Mouse (Mus musculus): ENCODE measurements around the gene Klhdc8b. TPM values are rescaled to one million over a fixed set of nuclear protein-coding genes. Genes with fewer than 3 reads are reported as not detected.

The Klhdc8b gene
- polyA plus RNA-seq, 1 experiment from 2014 or later, result 82.8 TPM

DNA sequence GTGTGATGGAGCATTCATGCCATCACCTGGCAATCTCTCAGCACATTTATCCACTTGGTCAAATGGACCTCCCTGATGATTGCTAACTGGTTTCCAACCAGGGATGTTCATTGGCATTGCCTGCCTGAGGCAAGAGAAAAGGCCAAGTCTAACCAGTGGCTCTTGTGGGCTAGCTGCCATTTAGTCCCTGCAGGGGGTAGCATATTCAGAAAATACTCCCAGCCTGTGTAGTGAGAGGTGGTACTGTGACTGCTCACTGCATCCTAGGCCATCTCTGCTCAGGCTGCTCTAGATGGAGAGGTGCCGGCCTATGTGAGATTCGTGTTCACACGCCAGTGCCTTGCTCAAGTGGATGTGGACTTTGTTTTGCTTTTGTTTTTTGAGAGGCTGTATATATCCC is 63.1 kb downstream of the Klhdc8b start:
- Histone ChIP-seq H3K36me3 (replicated peaks) (peaks cover 5% of the 10 kb centered on the region; the same call in 1 of the 2 replicates), H3K27ac (no peak overlapping the region), H3K4me1 (no peaks in the 10 kb centered on the region), H3K27me3 (replicated peaks) (no peaks in the 10 kb centered on the region), H3K4me3 (no peak overlapping the region), H3K9ac (no peak overlapping the region), H3K4me2 (no peak overlapping the region), H3K9me3 (no peaks in the 10 kb centered on the region)
- WGBS, result 92% methylated on average over 3 of the region's 3 CpGs
- ATAC-seq (replicated peaks), result no peak

Other genes starting within 250 kb of the Klhdc8b start
- 69.3 and 75.5 TPM in 2 replicates for gene Dag1, start 197.6 kb downstream of the Klhdc8b start, polyA plus RNA-seq (2015; fragmentation: Nextera tagmentation; extraction: Ambion mirVana)
- gene Nicn1, start 171.2 kb downstream of the Klhdc8b start, polyA plus RNA-seq (2015; fragmentation: Nextera tagmentation; extraction: Ambion mirVana), result 129 and 149 TPM in 2 replicates
- 28.9 and 32.1 TPM in 2 replicates for gene Amt, start 164.7 kb downstream of the Klhdc8b start, polyA plus RNA-seq (2015; fragmentation: Nextera tagmentation; extraction: Ambion mirVana)
- 251 and 257 TPM in 2 replicates for gene Rhoa, start 155.5 kb downstream of the Klhdc8b start, polyA plus RNA-seq (2015; fragmentation: Nextera tagmentation; extraction: Ambion mirVana)
- 51.4 and 54.9 TPM in 2 replicates for gene Tcta, start 155.4 kb downstream of the Klhdc8b start, polyA plus RNA-seq (2015; fragmentation: Nextera tagmentation; extraction: Ambion mirVana)
- 413 and 429 TPM in 2 replicates for gene Gpx1, start 122.7 kb downstream of the Klhdc8b start, polyA plus RNA-seq (2015; fragmentation: Nextera tagmentation; extraction: Ambion mirVana)
- gene Usp4, start 113.7 kb downstream of the Klhdc8b start, polyA plus RNA-seq (2015; fragmentation: Nextera tagmentation; extraction: Ambion mirVana), result 149 and 151 TPM in 2 replicates
- 2.4 and 2.7 TPM in 2 replicates for gene 1700102P08Rik, start 68.8 kb downstream of the Klhdc8b start, polyA plus RNA-seq (2015; fragmentation: Nextera tagmentation; extraction: Ambion mirVana)
- 1.7 and 1.8 TPM in 2 replicates for gene Ccdc36, start 33.1 kb downstream of the Klhdc8b start, polyA plus RNA-seq (2015; fragmentation: Nextera tagmentation; extraction: Ambion mirVana)
- not detected in 2 replicates for gene BC048562, start 25.1 kb downstream of the Klhdc8b start, polyA plus RNA-seq (2015; fragmentation: Nextera tagmentation; extraction: Ambion mirVana)
- gene Ccdc71, start 1.1 kb downstream of the Klhdc8b start, polyA plus RNA-seq (2015; fragmentation: Nextera tagmentation; extraction: Ambion mirVana), result 70.2 and 71.4 TPM in 2 replicates
- 19.1 and 22.7 TPM in 2 replicates for gene Lamb2, start 18.2 kb upstream of the Klhdc8b start, polyA plus RNA-seq (2015; fragmentation: Nextera tagmentation; extraction: Ambion mirVana)
- 87.1 and 94.3 TPM in 2 replicates for gene Usp19, start 29.0 kb upstream of the Klhdc8b start, polyA plus RNA-seq (2015; fragmentation: Nextera tagmentation; extraction: Ambion mirVana)
- 64.0 and 64.6 TPM in 2 replicates for gene Qars, start 46.1 kb upstream of the Klhdc8b start, polyA plus RNA-seq (2015; fragmentation: Nextera tagmentation; extraction: Ambion mirVana)
- 132 and 133 TPM in 2 replicates for gene Qrich1, start 55.2 kb upstream of the Klhdc8b start, polyA plus RNA-seq (2015; fragmentation: Nextera tagmentation; extraction: Ambion mirVana)
- gene Impdh2, start 98.7 kb upstream of the Klhdc8b start, polyA plus RNA-seq (2015; fragmentation: Nextera tagmentation; extraction: Ambion mirVana), result 101 TPM in 2 replicates
- gene Ndufaf3, start 105.9 kb upstream of the Klhdc8b start, polyA plus RNA-seq (2015; fragmentation: Nextera tagmentation; extraction: Ambion mirVana), result 75.2 and 76.8 TPM in 2 replicates
- gene Dalrd3, start 108.3 kb upstream of the Klhdc8b start, polyA plus RNA-seq (2015; fragmentation: Nextera tagmentation; extraction: Ambion mirVana), result 336 and 351 TPM in 2 replicates
- 404 and 429 TPM in 2 replicates for gene Wdr6, start 117.2 kb upstream of the Klhdc8b start, polyA plus RNA-seq (2015; fragmentation: Nextera tagmentation; extraction: Ambion mirVana)
- gene P4htm, start 136.1 kb upstream of the Klhdc8b start, polyA plus RNA-seq (2015; fragmentation: Nextera tagmentation; extraction: Ambion mirVana), result 32.7 and 38.5 TPM in 2 replicates
- 51.7 and 53.3 TPM in 2 replicates for gene Arih2, start 187.8 kb upstream of the Klhdc8b start, polyA plus RNA-seq (2015; fragmentation: Nextera tagmentation; extraction: Ambion mirVana)
- gene Slc25a20, start 200.5 kb upstream of the Klhdc8b start, polyA plus RNA-seq (2015; fragmentation: Nextera tagmentation; extraction: Ambion mirVana), result 43.2 and 45.1 TPM in 2 replicates
- 67.7 and 68.4 TPM in 2 replicates for gene Prkar2a, start 227.7 kb upstream of the Klhdc8b start, polyA plus RNA-seq (2015; fragmentation: Nextera tagmentation; extraction: Ambion mirVana)

Data from midbrain, embryonic 15.5 days (tissue).